Mouse (Mus musculus) hindbrain, embryonic 10.5 days (tissue): ENCODE results near the gene Tnks2. TPM values are rescaled to one million over a fixed set of nuclear protein-coding genes. Genes with fewer than 3 reads are reported as not detected.

ENCODE experiments used
- DNase-seq: peaks from one replicate; pipeline ENCODE4 v3.0.0-alpha.2; 2017; ENCODE audit warnings: low spot score
- H3K27ac ChIP-seq: fragments of 300-500 bp; sonication (generic); 2 replicates; pipeline ENCODE4 v1.5.1; 2016; ENCODE audit warnings: mild to moderate bottlenecking, moderate library complexity
- H3K27me3 ChIP-seq: fragments of 300-500 bp; sonication (generic); 2 replicates; pipeline ENCODE4 v1.6.1; 2016; ENCODE audit warnings: mild to moderate bottlenecking; ENCODE audit not compliant: poor library complexity, insufficient read depth, severe bottlenecking
- H3K36me3 ChIP-seq: fragments of 300-500 bp; sonication (generic); 2 replicates; pipeline ENCODE4 v1.6.1; 2016; ENCODE audit warnings: mild to moderate bottlenecking, moderate library complexity
- H3K4me1 ChIP-seq: fragments of 300-500 bp; sonication (generic); replicated peaks from 2 replicates; pipeline ENCODE4 v1.6.1; 2016; ENCODE audit warnings: mild to moderate bottlenecking
- H3K4me3 ChIP-seq: fragments of 300-500 bp; sonication (generic); 2 replicates; pipeline ENCODE4 v1.5.1; 2016; ENCODE audit warnings: mild to moderate bottlenecking, moderate library complexity
- H3K9me3 ChIP-seq: fragments of 300-500 bp; sonication (generic); 2 replicates; pipeline ENCODE4 v1.6.1; 2016; ENCODE audit warnings: mild to moderate bottlenecking, moderate library complexity
- WGBS: fragments of 180-500 bp; shearing (Covaris S2); methylation state at CpG from one replicate; pipeline ENCODE4 v1.1.7; 2016; 5-methylcytosine and 5-hydroxymethylcytosine counted together
- polyA plus RNA-seq: library from polyadenylated mRNA; unstranded; fragments of >200 nt; fragmentation: Nextera tagmentation; extraction: Ambion mirVana; gene quantifications from 2 replicates; pipeline ENCODE4 v1.2.1, GENCODE M21; 2016

The Tnks2 gene
- polyA plus RNA-seq, 1 experiment from 2014 or later: 53.6 TPM

DNA sequence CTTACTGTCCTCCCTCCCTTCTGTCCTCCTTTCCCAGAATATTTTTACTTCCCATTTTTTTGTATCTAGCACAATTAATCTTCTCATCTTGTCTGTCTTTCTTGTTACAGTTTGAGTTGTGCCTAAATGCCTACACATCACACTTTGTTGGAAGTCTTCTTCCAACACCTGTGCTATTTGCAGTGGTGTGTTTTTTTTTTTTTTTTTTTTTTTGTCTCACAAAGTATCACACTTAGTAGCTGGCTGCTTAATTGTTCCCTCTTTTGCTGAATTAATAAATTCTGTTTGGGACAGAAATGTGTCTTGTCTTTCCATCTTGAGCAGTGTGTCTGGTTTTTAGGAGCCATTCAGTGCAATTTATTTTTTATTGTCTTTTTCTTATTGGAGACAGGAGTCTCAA lies 95.8 kb downstream of the Tnks2 start:
- Histone ChIP-seq H3K4me1 (peaks cover 25% of the 10 kb centered on the region), H3K9me3 (no peaks in the 10 kb centered on the region), H3K4me3 (no peak overlapping the region), H3K27ac (no peak overlapping the region), H3K36me3 (peaks cover 8% of the 10 kb centered on the region; the same call in 1 of the 2 replicates), H3K27me3 (no peaks in the 10 kb centered on the region)
- DNase-seq: no peak

DNA sequence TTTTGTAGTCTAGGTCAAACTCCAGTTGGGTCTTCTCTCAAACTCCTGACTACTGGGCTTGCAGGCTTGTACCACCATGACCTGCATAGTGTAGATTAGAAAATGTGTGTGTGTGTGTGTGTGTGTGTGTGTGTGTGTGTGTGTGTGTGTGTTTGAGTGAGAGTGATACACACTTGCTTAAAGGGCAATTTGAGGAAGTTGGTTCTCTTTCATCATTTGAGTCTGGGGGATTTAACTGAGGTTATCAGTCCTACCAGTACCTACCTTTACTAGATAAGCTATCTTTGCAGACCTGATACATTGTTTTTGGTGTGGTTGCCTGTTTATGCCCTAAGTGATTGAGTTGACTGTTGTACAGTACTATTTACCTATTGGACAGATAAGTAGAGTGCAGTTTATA lies 98.1 kb downstream of the Tnks2 start:
- no peak overlapping the region for H3K27ac ChIP-seq
- peaks cover 19% of the 10 kb centered on the region for H3K36me3 ChIP-seq
- no peak overlapping the region for H3K4me3 ChIP-seq
- peaks cover 14% of the 10 kb centered on the region for H3K4me1 ChIP-seq
- H3K9me3 ChIP-seq: no peaks in the 10 kb centered on the region
- H3K27me3 ChIP-seq: no peaks in the 10 kb centered on the region
- DNase-seq: no peak

DNA sequence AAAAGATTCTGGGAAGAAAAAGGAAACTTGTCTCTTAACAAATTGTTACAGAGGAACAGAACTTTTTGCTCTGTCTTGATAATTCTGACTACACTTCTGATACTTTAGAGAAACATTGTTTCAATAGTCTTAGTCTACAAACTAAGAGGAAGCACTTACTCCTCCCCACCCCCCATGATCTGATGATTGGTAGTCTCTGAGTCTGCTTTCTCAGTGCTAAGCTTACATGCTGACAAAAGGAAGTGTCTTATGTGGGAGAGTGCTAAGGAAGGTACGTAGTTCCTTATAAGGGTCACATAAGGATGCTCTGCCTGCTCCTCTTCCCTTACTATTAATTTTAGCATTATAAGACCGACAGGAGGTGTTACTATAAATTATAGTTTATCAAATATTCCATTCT lies 98.6 kb downstream of the Tnks2 start:
- no peak for DNase-seq
- 92% methylated on average over 2 of the region's 2 CpGs for WGBS
- Histone ChIP-seq H3K36me3 (peaks cover 19% of the 10 kb centered on the region), H3K27me3 (no peaks in the 10 kb centered on the region), H3K4me3 (no peak overlapping the region), H3K4me1 (peaks cover 9% of the 10 kb centered on the region; the same call in 1 of the 2 replicates), H3K9me3 (no peaks in the 10 kb centered on the region), H3K27ac (no peak overlapping the region)

DNA sequence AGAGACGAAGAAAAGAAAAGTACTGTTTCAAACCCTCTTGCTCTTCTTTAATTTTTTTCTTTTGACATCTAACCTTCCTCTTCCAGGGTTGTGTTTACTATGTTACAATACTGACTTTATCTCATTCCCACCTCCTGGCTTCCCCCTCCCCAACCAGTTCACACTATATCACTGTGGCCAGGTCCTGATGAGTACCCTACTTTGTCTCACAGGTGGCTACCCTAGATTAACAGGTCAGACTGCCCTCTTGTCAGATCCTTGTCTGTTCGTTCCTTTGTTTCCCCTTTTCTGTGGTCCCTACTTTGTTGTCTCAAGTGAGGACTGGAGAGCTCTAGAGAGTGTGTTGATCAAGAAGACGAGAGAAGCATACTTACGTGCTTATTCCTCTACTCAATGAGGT lies 102.3 kb downstream of the Tnks2 start:
- no peaks in the 10 kb centered on the region for H3K27me3 ChIP-seq
- DNase-seq: no peak
- 91% methylated on average over 4 of the region's 4 CpGs for WGBS
- H3K27ac ChIP-seq: no peak overlapping the region
- H3K9me3 ChIP-seq: no peaks in the 10 kb centered on the region
- H3K4me1 ChIP-seq: no peaks in the 10 kb centered on the region
- H3K36me3 ChIP-seq: peaks cover 22% of the 10 kb centered on the region
- no peak overlapping the region for H3K4me3 ChIP-seq

DNA sequence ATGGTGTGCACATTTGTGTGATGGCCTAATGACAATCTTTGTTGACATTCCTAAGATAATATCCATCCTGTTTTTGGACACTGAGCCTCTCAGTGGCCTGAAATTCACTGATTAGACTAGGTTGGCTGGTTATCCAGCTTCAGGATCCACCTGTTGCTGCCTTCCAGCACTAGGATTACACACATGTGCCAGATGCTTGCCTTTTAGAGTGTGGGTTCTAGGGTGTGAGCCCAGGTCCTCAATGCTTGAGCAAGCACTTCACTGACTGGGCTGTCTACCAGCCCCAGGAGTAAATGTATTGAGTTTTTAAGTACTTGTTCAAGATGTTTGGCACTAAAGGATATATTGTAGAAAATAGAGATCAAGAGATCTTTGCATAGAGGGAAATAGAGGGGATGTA lies 104.0 kb downstream of the Tnks2 start:
- Histone ChIP-seq H3K4me3 (no peak overlapping the region), H3K4me1 (no peaks in the 10 kb centered on the region), H3K27me3 (no peaks in the 10 kb centered on the region), H3K27ac (no peak overlapping the region), H3K9me3 (no peaks in the 10 kb centered on the region), H3K36me3 (peaks cover 19% of the 10 kb centered on the region)
- DNase-seq: no peak

DNA sequence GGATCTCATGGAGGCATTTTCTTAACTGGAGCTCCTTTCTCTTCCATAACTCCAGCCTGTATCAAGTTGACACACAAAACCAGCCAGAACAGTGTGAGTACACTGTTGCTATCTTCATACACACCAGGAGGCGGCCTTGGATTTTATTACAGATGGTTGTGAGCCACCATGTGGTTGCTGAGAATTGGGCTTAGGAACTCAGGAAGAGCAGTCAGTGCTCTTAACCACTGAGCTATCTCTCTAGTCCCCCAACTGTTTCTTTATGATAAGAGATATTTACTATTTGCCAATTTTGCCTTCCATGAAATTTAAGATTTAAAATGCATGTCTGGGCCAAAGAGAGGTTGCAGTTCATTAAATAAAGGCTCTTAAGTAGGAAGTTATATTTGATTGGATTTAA lies 106.0 kb downstream of the Tnks2 start:
- Histone ChIP-seq H3K4me1 (no peaks in the 10 kb centered on the region), H3K4me3 (no peak overlapping the region), H3K27ac (no peak overlapping the region), H3K36me3 (peaks cover 22% of the 10 kb centered on the region), H3K9me3 (no peaks in the 10 kb centered on the region), H3K27me3 (no peaks in the 10 kb centered on the region)
- DNase-seq: no peak
- 93% methylated on average over 1 of the region's 1 CpGs for WGBS

Other genes starting within 250 kb of the Tnks2 start
- gene Ppp1r3c, start 97.6 kb upstream of the Tnks2 start, polyA plus RNA-seq: 2.6 and 4.5 TPM in 2 replicates
- 21.3 and 25.1 TPM in 2 replicates for gene Fgfbp3, start 85.4 kb downstream of the Tnks2 start, polyA plus RNA-seq
- 12.7 and 17.6 TPM in 2 replicates for gene Btaf1, start 91.8 kb downstream of the Tnks2 start, polyA plus RNA-seq